Mouse (Mus musculus): ENCODE data around the gene Rasef. TPM values are rescaled to one million over a fixed set of nuclear protein-coding genes. Genes with fewer than 3 reads are reported as not detected.
"Not testable (repeated sequence)": the region's sequence is repeated elsewhere in the genome, so short reads cannot be mapped to it uniquely, and the experiment has no call there.

Gene Rasef
- total RNA-seq (2017): not detected in 2 replicates

GRCm38 (mm10) chr4:73790260-73791185, at the start of gene Rasef:
Rasef (minus strand) TSS chr4:73790994.
- no peak for ATAC-seq (ENCODE audit: extremely low read depth, insufficient number of reproducible peaks, low FRiP score, poor library complexity, severe bottlenecking)

GRCm38 (mm10) chr4:73826587-73826986, 35.8 kb upstream of the Rasef start:
- ATAC-seq (ENCODE audit: extremely low read depth, insufficient number of reproducible peaks, low FRiP score, poor library complexity, severe bottlenecking): no peak

GRCm38 (mm10) chr4:73791186-73791540, 369 bp upstream of the Rasef start:
- no peak for ATAC-seq (ENCODE audit: extremely low read depth, insufficient number of reproducible peaks, low FRiP score, poor library complexity, severe bottlenecking)

- no peak for ATAC-seq (ENCODE audit: extremely low read depth, insufficient number of reproducible peaks, low FRiP score, poor library complexity, severe bottlenecking)
Measured at GRCm38 (mm10) chr4:73789534-73789933, 1.3 kb downstream of the Rasef start.

GRCm38 (mm10) chr4:73788076-73788730, 2.6 kb downstream of the Rasef start:
- no peak for ATAC-seq (ENCODE audit: extremely low read depth, insufficient number of reproducible peaks, low FRiP score, poor library complexity, severe bottlenecking)

GRCm38 (mm10) chr4:73784147-73784546, 6.6 kb downstream of the Rasef start:
- ATAC-seq (ENCODE audit: extremely low read depth, insufficient number of reproducible peaks, low FRiP score, poor library complexity, severe bottlenecking): no peak

- no peak for ATAC-seq (ENCODE audit: extremely low read depth, insufficient number of reproducible peaks, low FRiP score, poor library complexity, severe bottlenecking)
Measured at GRCm38 (mm10) chr4:73781061-73781460, 9.7 kb downstream of the Rasef start.

- ATAC-seq (ENCODE audit: extremely low read depth, insufficient number of reproducible peaks, low FRiP score, poor library complexity, severe bottlenecking): no peak
Measured at GRCm38 (mm10) chr4:73775266-73775665, 15.5 kb downstream of the Rasef start.

GRCm38 (mm10) chr4:73773831-73774810, 16.7 kb downstream of the Rasef start:
- no peak for ATAC-seq (ENCODE audit: extremely low read depth, insufficient number of reproducible peaks, low FRiP score, poor library complexity, severe bottlenecking)

- no peak for ATAC-seq (ENCODE audit: extremely low read depth, insufficient number of reproducible peaks, low FRiP score, poor library complexity, severe bottlenecking)
Measured at GRCm38 (mm10) chr4:73772028-73772427, 18.8 kb downstream of the Rasef start.

GRCm38 (mm10) chr4:73770592-73770991, 20.2 kb downstream of the Rasef start:
- no peak for ATAC-seq (ENCODE audit: extremely low read depth, insufficient number of reproducible peaks, low FRiP score, poor library complexity, severe bottlenecking)

GRCm38 (mm10) chr4:73768156-73768555, 22.6 kb downstream of the Rasef start:
- ATAC-seq (ENCODE audit: extremely low read depth, insufficient number of reproducible peaks, low FRiP score, poor library complexity, severe bottlenecking): no peak

- no peak for ATAC-seq (ENCODE audit: extremely low read depth, insufficient number of reproducible peaks, low FRiP score, poor library complexity, severe bottlenecking)
Measured at GRCm38 (mm10) chr4:73748219-73748618, 42.6 kb downstream of the Rasef start.

- ATAC-seq (ENCODE audit: extremely low read depth, insufficient number of reproducible peaks, low FRiP score, poor library complexity, severe bottlenecking): no peak
Measured at GRCm38 (mm10) chr4:73739439-73739838, 51.4 kb downstream of the Rasef start.

- no peak for ATAC-seq (ENCODE audit: extremely low read depth, insufficient number of reproducible peaks, low FRiP score, poor library complexity, severe bottlenecking)
Measured at GRCm38 (mm10) chr4:73719819-73720218, 71.0 kb downstream of the Rasef start.

- ATAC-seq (ENCODE audit: extremely low read depth, insufficient number of reproducible peaks, low FRiP score, poor library complexity, severe bottlenecking): no peak
Measured at GRCm38 (mm10) chr4:73718761-73719160, 72.0 kb downstream of the Rasef start.

- ATAC-seq (ENCODE audit: extremely low read depth, insufficient number of reproducible peaks, low FRiP score, poor library complexity, severe bottlenecking): not testable (repeated sequence)
Measured at GRCm38 (mm10) chr4:73683216-73683615, 107.6 kb downstream of the Rasef start, which contains the start of gene Gm428. Gm428 (plus strand) TSS chr4:73683516.

GRCm38 (mm10) chr4:73668054-73668453, 122.7 kb downstream of the Rasef start, which contains the start of gene Gm11239:
Gm11239 (plus strand) TSS chr4:73668354.
- not testable (repeated sequence) for ATAC-seq (ENCODE audit: extremely low read depth, insufficient number of reproducible peaks, low FRiP score, poor library complexity, severe bottlenecking)
